Mouse (Mus musculus) small intestine, adult 2 months (tissue): ENCODE measurements around the gene Ilkap.

Experiments used
- CTCF ChIP-seq: fragments of 200-500 bp; IDR thresholded peaks from 2 replicates; pipeline ENCODE4 v1.5.1; 2012; ENCODE audit warnings: low read depth, mild to moderate bottlenecking, control low read depth, inconsistent platforms, low read length, moderate library complexity, mixed read lengths; ENCODE audit not compliant: insufficient replicate concordance, insufficient read length; ENCODE audit errors: extremely low read depth
- POLR2A ChIP-seq: fragments of 200-500 bp; IDR thresholded peaks from 2 replicates; pipeline ENCODE4 v1.6.1; 2012; ENCODE audit warnings: low read depth, mild to moderate bottlenecking, control low read depth, inconsistent platforms, low read length, moderate library complexity

- TF ChIP-seq CTCF (no peak), POLR2A (no peak)
Observed at GRCm38 (mm10) chr1:91426397-91426796, 27.8 kb upstream of the Ilkap start.
